Mouse (Mus musculus): ENCODE measurements at regions not wholly inside any gene's neighbourhood (a gene's known extent, or its start where the extent isn't known, plus 50 kb on each side); places are given as distances from the start of the nearest gene placed in this dataset.

DNA sequence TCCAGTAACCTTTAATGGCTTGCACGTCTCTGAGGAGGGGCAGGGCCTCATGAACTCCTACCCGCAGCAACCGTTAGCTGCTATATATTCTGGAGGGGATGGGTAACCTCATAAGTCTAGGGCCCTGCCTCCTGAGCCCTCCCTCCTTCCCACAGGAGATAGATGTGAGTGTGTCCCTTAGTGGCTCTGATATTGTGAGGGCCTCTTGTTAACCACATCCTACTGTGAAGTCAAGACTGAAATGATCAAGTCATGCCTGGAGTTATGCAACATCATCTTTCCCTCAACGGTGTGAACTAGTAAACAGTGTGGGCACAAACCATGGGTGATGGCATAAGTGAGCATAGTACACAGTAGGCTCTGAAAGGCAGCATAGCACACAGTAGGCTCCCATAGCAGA is 255.8 kb upstream of the Sdk2 start:
- no peak for DNase-seq (ENCODE audit: low spot score)

DNA sequence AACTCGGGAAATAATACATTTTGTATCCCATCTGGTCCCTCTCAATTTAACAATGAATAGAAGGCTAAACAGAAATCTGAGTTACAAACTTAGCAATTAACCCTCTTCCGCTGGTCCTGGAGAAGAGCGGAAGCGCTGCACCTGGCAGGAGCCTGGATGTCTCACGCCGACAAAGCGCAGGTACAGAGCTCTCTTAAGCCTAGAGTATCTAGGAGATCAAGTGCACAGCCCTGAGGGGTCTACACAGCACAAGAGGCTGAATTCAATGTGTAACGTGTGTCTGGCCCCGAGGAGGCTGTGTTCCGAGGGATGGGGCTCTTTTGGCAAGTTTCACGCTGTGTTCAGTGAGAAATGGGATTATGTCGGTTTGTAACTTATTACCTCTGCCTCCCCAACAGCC is 255.1 kb upstream of the Sdk2 start:
- DNase-seq (ENCODE audit: low spot score) = no peak

- DNase-seq (ENCODE audit: low spot score) = no peak
These were observed 254.7 kb upstream of the Sdk2 start for GRCm38 (mm10) chr11:114321527-114321926.

GRCm38 (mm10) chr11:114315274-114315673 is 248.4 kb upstream of the Sdk2 start:
- no peak for DNase-seq (ENCODE audit: low spot score)

GRCm38 (mm10) chr11:114313652-114314051 is 246.8 kb upstream of the Sdk2 start:
- no peak for DNase-seq (ENCODE audit: low spot score)

GRCm38 (mm10) chr11:114311640-114312039 is 244.8 kb upstream of the Sdk2 start:
- no peak for DNase-seq (ENCODE audit: low spot score)

DNA sequence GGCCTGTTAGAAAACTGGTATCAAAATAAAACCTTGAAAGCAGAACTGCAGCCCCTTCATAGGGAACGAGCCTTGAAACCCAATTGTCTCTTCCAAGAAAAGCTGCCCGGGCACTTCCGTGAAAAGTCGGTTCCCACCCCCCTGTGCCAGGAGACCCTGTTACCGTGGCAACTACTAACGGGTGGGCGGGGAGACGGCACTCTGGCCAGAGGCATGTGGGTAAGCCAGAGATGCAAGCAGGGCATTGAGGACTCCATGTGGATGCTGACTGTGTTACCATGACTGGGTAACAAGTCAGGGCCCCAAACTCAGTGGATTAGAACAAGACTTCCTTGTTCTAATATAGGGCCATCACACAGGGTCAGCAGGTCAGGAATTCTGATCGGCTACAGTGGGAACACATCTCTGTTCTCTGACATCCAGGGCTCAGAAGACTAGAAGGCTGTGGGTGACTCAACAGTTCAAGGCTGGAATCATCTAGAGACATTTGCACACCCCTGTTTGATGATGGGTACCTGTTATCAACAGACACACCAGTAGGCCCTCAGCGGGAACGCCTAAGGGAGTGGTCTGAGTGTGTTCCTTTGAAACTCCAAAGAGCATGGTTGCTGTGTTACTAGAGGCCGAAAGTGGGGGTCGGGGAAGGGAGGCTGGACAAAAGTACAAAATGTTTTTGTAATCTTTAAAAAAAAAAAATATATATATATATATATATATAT is 236.9 kb upstream of the Sdk2 start:
- no peak for DNase-seq (ENCODE audit: low spot score)

GRCm38 (mm10) chr11:114300611-114301319 is 233.9 kb upstream of the Sdk2 start:
- no peak for DNase-seq (ENCODE audit: low spot score)

- no peak for DNase-seq (ENCODE audit: low spot score)
These were observed 230.0 kb upstream of the Sdk2 start for GRCm38 (mm10) chr11:114296816-114297334.

- DNase-seq (ENCODE audit: low spot score) = no peak
These were observed 227.8 kb upstream of the Sdk2 start for GRCm38 (mm10) chr11:114294511-114295250.

DNA sequence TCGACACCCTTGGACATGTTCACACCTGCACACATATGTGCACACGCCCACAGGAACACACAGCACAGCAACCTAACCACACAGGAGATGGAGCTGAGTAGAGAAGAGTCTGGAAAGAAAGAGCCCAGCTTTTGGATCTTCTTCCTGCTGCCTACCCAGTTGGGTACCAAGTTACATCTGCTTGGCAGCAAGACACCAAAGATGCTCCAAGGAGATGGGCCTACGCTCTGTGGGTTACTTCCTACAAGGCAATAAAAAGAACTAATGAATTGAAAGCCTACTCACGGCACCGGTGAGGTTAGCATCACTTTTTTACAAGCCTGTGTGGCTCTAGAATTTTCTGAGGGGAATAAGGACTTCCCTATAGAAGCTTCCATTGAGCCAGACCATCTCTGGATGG is 224.4 kb upstream of the Sdk2 start:
- no peak for DNase-seq (ENCODE audit: low spot score)

DNA sequence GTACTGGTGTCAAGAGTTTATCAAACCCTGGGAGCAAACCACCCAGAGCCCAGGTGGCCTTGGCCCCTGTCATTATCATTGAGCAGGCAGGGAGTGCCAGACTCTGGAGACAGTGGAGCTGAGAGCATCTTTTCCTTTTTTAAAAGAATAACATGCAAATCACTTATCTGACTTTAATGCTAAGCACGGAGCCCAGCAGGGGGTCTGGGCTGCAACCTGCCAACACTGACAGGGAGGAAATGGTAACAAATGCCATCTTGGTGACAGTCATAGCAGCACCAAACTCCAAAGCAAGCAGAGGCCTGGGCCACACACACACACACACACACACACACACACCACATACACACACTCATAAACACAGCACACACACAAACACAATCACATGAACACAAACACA is 223.1 kb upstream of the Sdk2 start:
- DNase-seq (ENCODE audit: low spot score) = no peak

- DNase-seq (ENCODE audit: low spot score) = no peak
These were observed 218.2 kb upstream of the Sdk2 start for GRCm38 (mm10) chr11:114284820-114285666.

GRCm38 (mm10) chr11:114283208-114283607 is 216.4 kb upstream of the Sdk2 start:
- DNase-seq (ENCODE audit: low spot score) = no peak

DNA sequence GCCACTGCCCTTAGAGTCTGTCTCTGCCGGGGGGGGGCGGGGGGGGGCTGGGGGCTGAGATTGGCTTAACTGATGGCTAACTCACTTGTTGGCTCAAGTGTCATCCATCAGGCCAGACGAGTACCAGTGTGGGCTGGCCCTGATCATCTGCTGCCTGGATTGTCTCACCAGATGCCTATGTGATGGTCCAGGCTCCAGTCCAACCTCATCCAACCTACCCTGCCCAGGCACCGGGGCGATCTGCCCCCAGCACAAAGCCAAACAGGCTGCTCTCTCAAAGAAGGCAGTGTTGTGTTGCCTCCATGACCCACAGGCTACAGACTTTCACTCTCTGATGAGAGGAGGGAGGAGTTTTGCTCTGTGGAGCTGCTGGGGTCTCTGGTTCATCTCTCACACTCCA is 215.7 kb upstream of the Sdk2 start:
- DNase-seq (ENCODE audit: low spot score) = no peak

DNA sequence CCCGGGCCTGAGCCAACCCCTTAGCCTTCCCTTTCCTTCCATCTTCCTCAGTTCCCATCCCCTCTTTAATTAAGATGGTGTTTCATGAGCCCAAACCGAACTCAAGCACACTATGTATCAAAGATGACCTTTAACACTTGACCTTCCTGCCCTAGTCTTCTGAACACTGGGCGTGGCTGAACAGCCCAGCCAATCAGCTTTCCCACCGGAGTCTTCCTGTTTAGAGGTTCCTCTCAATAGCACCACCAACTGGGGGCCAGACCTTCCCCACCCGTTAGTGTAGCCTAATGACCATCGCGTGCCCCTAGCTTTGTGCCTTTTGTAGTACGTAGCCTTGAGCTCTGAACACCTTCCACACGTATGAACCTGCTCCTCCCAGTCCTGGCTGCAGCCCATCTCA is 215.0 kb upstream of the Sdk2 start:
- DNase-seq (ENCODE audit: low spot score) = no peak

- no peak for DNase-seq (ENCODE audit: low spot score)
These were observed 214.3 kb upstream of the Sdk2 start for GRCm38 (mm10) chr11:114281041-114281695.

GRCm38 (mm10) chr11:114277513-114278304 is 210.9 kb upstream of the Sdk2 start:
- DNase-seq (ENCODE audit: low spot score) = no peak

DNA sequence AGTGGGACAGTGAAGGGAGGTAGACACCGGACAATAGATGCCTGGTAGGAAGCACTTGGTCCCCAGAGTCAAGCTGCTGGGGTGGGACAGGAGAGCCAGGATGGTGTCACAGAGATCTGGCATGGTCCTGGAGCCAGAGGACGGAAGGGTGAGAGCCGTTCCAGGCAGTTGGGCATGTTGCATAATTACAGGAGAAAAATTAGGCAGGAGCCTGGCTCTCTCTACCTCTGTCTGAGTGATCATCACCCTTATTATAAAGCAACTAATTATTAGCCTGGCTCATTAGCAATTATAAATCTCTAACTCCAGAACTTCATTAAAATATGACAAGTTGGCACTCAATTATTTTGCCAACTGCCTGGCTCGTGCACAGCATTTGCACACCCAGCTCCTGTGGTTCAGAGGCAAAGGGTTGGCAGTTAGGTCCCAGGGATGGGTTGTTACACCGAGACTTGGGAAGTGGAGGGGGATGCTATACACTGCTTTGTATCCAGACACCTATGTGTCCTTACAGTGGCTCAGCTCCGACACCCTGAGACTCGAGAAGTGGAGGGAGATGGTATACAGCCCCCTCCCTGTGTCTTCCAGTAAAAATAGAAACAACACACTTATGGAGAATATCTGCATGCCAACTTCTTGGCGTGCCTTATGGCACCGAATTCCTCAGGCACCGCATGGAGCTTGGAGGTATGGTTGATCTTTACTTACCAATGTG is 203.7 kb upstream of the Sdk2 start:
- DNase-seq (ENCODE audit: low spot score) = no peak

GRCm38 (mm10) chr11:114261959-114262358 is 195.1 kb upstream of the Sdk2 start:
- no peak for DNase-seq (ENCODE audit: low spot score)
